Mouse (Mus musculus) adrenal gland, postnatal 10 days (tissue): ENCODE data around the gene Zfp346. TPM values are rescaled to one million over a fixed set of nuclear protein-coding genes. Genes with fewer than 3 reads are reported as not detected.
"Not testable (repeated sequence)": the region's sequence is repeated elsewhere in the genome, so short reads cannot be mapped to it uniquely, and the experiment has no call there.

Experiments
- DNase-seq: peaks from one replicate; pipeline ENCODE4 v3.0.0; 2021; ENCODE audit warnings: mixed read lengths
- long read RNA-seq, 2 experiments: library from polyadenylated mRNA; stranded (forward); transcript quantifications; one replicate each; pipeline ENCODE4 v2.0.0; 2021
- total RNA-seq, 2 experiments: library from RNA; stranded (reverse); gene quantifications; 2 replicates each; pipeline ENCODE4 v1.2.3; 2021

Zfp346 gene
- total RNA-seq: 10 to 100 TPM; 32.3 to 40.5 TPM
- long read RNA-seq, experiment 1, partial matches to known transcripts: 1 of 10 reads
- long read RNA-seq, experiment 1, other reads (novel, unspliced or antisense): 9 of 10 reads
- long read RNA-seq, experiment 2, partial matches to known transcripts: 2 of 15 reads
- long read RNA-seq, experiment 2, other reads (novel, unspliced or antisense): 10 of 15 reads

DNA sequence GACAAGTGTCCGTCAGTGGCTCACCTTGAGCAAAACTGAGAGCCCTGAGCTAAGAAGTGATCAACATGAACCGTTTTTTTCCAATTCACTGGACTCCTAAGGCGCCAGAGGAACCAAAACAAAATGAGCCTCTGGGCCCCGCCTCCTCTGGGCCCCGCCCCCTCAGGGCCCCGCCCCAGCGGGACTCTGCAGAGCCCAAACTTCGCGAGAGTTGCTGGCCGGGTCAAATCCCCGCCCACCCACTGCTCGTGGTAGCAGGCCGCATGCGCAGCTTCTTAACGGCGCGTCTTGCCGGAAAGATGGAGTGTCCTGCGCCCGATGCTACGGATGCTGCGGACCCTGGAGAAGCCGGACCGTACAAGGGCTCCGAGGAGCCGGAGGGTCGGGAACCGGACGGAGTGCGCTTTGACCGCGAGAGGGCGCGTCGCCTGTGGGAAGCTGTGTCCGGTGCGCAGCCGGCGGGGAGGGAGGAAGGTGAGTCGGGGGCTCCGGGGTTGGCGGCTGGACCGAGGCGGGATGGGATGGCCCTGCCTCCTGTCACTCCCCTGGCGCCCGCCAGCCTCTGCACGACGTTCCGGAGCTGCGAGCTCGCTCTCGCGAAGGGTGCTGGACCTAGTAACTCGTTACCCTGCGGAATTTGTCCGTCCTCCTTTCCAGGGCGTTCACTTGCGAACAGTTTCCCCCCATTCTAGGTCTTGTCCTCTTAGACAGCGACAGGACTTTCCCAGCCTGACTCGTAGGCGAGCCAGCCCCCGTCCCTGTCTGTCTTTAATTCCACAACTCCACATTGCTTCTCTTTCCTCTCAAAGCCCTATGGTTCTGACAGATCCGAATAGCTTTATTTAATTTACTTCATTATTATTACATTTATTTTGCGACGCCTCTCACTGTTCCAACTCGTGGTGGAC lies at the start of gene Zfp346:
TSS of gene Zfp346 (plus strand) at position 267 of the 908 bp plus-strand sequence.
- DNase-seq: peak; percentile 99

- DNase-seq: peak; percentile 30
These were observed 47.1 kb upstream of the Zfp346 start for GRCm38 (mm10) chr13:55058042-55058441.

GRCm38 (mm10) chr13:55063276-55063675 lies 41.8 kb upstream of the Zfp346 start:
- DNase-seq: no peak

- DNase-seq: no peak
These were observed 35.4 kb upstream of the Zfp346 start for GRCm38 (mm10) chr13:55069719-55070118.

DNA sequence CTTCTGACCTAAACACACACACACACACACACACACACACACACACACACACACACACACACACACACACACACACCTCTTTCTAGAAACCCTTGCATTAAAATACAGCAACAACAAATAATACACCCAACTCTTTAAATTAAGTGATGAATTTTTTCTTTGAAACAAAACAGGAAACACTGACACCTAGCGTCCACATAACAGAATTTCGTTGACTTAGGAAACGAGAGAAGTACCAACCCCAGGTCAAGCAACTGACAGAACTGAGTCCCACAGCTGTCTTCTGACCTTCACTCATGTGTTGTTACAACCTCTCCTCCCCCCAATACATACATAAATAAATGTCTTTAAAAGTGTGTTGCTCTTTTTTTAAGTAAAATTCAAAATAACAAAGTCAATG lies 33.8 kb upstream of the Zfp346 start:
- DNase-seq: peak; percentile 16

DNA sequence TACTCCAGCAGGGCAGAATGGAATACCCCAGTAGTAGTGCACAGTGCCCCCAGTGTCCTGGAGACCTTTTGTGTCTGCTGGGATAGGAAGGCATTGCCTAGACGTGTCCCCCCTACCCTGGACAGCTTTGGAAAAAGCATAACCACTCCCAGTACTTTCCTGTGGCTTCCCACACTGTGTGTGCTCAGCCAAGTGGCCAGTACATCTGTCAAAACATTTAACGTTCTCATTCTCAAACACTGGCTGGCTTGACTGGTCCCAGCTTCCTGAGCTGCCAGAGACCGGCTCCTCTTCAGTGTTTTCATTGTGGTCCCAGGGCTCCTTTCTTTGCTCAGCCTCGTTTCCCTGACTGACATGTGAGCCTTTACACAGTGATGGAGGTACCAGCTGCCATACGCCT lies 29.5 kb upstream of the Zfp346 start:
- no peak for DNase-seq

DNA sequence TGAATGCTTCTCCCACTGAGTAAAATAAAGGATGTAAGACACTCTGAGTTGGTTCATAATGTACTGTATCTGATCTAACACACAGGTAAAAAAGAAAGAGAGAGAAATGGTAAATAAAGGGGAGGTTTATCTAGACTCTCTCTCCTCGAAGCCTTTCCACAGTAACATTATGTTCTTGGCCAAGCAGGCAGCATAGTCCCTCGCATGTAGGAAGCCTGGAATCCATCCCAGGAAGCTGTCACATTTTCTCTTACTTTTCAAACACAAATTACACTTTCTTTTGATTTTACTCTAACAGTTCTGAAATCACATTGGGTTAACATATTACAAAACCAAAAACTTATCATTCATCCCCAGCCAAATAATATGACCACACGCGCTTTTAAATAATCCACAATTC lies 12.5 kb upstream of the Zfp346 start:
- DNase-seq: no peak

GRCm38 (mm10) chr13:55097841-55098240 lies 7.3 kb upstream of the Zfp346 start:
- DNase-seq: not testable (repeated sequence)

- no peak for DNase-seq
These were observed 5.9 kb upstream of the Zfp346 start for GRCm38 (mm10) chr13:55099066-55099725.

GRCm38 (mm10) chr13:55099726-55100478 lies 5.2 kb upstream of the Zfp346 start, which contains the start of gene Uimc1:
Gene Uimc1 (minus strand): TSS chr13:55100300.
- DNase-seq: peak; percentile 91

DNA sequence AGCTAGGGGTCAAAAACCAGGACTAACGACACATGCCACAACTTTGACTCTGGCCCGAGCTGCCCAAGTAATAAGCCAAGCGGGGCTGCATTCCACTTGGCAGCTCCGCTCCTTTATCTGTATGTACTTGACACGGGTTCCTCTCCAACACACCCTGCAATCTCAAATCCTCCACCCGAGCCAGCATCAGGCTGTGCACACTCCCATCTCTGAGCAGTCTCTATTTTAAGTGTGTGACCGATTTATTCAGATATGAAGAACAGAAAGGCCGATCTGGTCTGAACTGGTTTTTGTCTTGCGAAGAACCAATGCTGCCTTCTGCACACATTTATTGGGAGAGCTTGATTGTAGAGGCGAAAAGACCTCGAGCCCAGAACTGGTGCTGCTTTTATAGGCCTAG lies 3.5 kb upstream of the Zfp346 start:
- no peak for DNase-seq

DNA sequence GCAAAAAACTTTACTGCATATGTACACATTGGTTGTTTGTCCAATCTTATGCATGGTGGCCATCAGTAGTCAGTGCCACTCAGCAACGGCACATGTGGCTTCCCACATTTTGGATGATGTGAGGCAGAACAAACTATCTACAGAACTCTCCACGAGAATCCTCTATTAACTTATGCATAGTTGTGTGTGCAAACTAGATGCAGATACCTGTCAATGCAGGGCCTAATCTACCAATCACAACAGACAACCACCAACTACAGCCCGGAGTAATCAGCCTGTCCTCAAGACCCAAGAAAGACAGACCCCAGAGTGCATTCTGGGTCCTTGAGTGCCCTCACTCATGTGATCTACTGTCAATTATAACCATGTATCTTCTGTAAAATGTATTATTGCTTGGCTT lies 2.7 kb upstream of the Zfp346 start:
- no peak for DNase-seq

DNA sequence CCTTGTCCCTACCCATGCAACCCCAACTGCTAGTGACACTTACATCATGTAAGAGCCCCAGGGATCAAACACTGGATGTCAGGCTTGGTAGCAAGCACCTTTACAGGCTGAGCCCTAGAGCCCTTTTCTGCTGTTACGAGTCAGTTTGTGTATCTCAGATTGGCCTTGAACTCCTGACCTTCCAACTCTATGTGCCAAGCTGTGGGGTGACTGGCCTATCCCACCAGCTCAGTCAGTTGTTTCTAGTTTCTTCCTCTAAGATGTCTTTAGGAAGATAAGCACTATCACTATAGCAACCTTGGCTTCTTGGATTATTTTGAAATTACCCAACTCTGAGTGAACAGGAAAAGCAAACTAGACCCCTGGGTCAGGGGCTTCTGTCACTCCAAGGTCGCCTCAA lies 1.8 kb upstream of the Zfp346 start:
- no peak for DNase-seq

- peak; percentile 70 for DNase-seq
These were observed 1.0 kb downstream of the Zfp346 start for GRCm38 (mm10) chr13:55105953-55106691.

GRCm38 (mm10) chr13:55107116-55107515 lies 2.0 kb downstream of the Zfp346 start:
- no peak for DNase-seq

GRCm38 (mm10) chr13:55107694-55108093 lies 2.6 kb downstream of the Zfp346 start:
- peak; percentile 62 for DNase-seq

GRCm38 (mm10) chr13:55114375-55114774 lies 9.3 kb downstream of the Zfp346 start:
- DNase-seq: no peak

DNA sequence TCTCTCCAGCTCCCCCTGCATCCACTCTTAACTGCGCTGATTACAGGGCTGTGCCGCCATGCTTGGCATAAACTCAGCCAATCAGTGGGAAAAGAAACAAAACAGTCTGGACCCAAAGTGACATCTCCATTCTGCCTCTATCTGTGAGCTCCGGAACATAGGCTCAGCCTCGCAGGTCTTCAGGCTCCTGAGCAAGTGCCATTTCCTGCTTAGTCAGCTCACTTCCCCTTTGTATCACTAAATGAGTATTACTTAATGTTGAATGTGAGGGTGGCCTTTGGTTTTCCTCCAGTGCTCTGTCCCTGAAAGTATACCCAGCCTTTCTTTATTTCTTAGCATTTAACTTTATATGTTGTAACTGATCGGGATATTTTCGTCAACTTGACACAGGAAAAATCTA lies 19.8 kb downstream of the Zfp346 start:
- DNase-seq: no peak

GRCm38 (mm10) chr13:55133448-55133847 lies 28.3 kb downstream of the Zfp346 start, which contains the start of gene Gm17617:
Gene Gm17617 (minus strand): TSS chr13:55133548.
- no peak for DNase-seq

GRCm38 (mm10) chr13:55135382-55135781 lies 30.3 kb downstream of the Zfp346 start:
- DNase-seq: no peak

- DNase-seq: no peak
These were observed 35.2 kb downstream of the Zfp346 start for GRCm38 (mm10) chr13:55140271-55140670.
